Mouse (Mus musculus) G1E (cell line): ENCODE results near the gene Nuf2.

ENCODE experiments used
- CTCF ChIP-seq: IDR thresholded peaks from 2 replicates; pipeline ENCODE4 v1.5.1; 2012; ENCODE audit warnings: low read depth, low read length, inconsistent platforms, mixed read lengths
- GATA1 ChIP-seq: IDR thresholded peaks from 2 replicates; pipeline ENCODE4 v1.6.1; 2012; ENCODE audit warnings: borderline replicate concordance, low read length, inconsistent platforms, mixed read lengths

- TF ChIP-seq CTCF (no peak), GATA1 (no peak)
Observed at GRCm38 (mm10) chr1:169579572-169579971, 48.3 kb upstream of the Nuf2 start.
